Mouse (Mus musculus) neural tube, embryonic 12.5 days (tissue): ENCODE measurements around the gene Rab7. TPM values are rescaled to one million over a fixed set of nuclear protein-coding genes. Genes with fewer than 3 reads are reported as not detected.

ENCODE experiments used
- ATAC-seq: fragments of 200-750 bp; cut with Nextera tagmentation; 2 replicates; pipeline ENCODE4 v1.8.0; 2017; ENCODE audit warnings: low read depth, mild to moderate bottlenecking, moderate TSS enrichment, moderate library complexity; ENCODE audit not compliant: low FRiP score
- H3K27ac ChIP-seq: fragments of 300-500 bp; sonication (generic); 2 replicates; pipeline ENCODE4 v1.5.1; 2016
- H3K27me3 ChIP-seq: fragments of 300-500 bp; sonication (generic); replicated peaks from 2 replicates; pipeline ENCODE4 v1.6.1; 2016; ENCODE audit warnings: mild to moderate bottlenecking
- H3K36me3 ChIP-seq: fragments of 300-500 bp; sonication (generic); 2 replicates; pipeline ENCODE4 v1.6.1; 2016; ENCODE audit warnings: mild to moderate bottlenecking
- H3K4me1 ChIP-seq: fragments of 300-500 bp; sonication (generic); 2 replicates; pipeline ENCODE4 v1.6.1; 2016
- H3K4me2 ChIP-seq: fragments of 300-500 bp; sonication (generic); replicated peaks from 2 replicates; pipeline ENCODE4 v1.6.1; 2016; ENCODE audit warnings: mild to moderate bottlenecking
- H3K4me3 ChIP-seq: fragments of 300-500 bp; sonication (generic); 2 replicates; pipeline ENCODE4 v1.5.1; 2016
- H3K9ac ChIP-seq: fragments of 300-500 bp; sonication (generic); 2 replicates; pipeline ENCODE4 v1.6.1; 2016; ENCODE audit warnings: mild to moderate bottlenecking
- H3K9me3 ChIP-seq: fragments of 300-500 bp; sonication (generic); 2 replicates; pipeline ENCODE4 v1.6.1; 2016; ENCODE audit warnings: mild to moderate bottlenecking
- WGBS: fragments of 180-500 bp; shearing (Covaris S2); methylation state at CpG from one replicate; pipeline ENCODE4 v1.1.7; 2016; 5-methylcytosine and 5-hydroxymethylcytosine counted together
- polyA plus RNA-seq: library from polyadenylated mRNA; unstranded; fragments of >200 nt; fragmentation: Nextera tagmentation; extraction: Ambion mirVana; gene quantifications from 2 replicates; pipeline ENCODE4 v1.2.1, GENCODE M21; 2016

Gene Rab7
- polyA plus RNA-seq, 1 experiment from 2014 or later, result 251 TPM

- no peaks in the 10 kb centered on the region for H3K36me3 ChIP-seq
- H3K4me2 ChIP-seq, result no peak overlapping the region
- no peaks in the 10 kb centered on the region for H3K27me3 ChIP-seq
- H3K9me3 ChIP-seq, result no peaks in the 10 kb centered on the region
- ATAC-seq, result no peak
- WGBS, result 60% methylated on average over 3 of the region's 3 CpGs
- H3K9ac ChIP-seq, result no peak overlapping the region
- no peaks in the 10 kb centered on the region for H3K4me1 ChIP-seq
- no peak overlapping the region for H3K4me3 ChIP-seq
- H3K27ac ChIP-seq, result no peak overlapping the region
Measured at GRCm38 (mm10) chr6:88065968-88066367, 20.9 kb upstream of the Rab7 start.

DNA sequence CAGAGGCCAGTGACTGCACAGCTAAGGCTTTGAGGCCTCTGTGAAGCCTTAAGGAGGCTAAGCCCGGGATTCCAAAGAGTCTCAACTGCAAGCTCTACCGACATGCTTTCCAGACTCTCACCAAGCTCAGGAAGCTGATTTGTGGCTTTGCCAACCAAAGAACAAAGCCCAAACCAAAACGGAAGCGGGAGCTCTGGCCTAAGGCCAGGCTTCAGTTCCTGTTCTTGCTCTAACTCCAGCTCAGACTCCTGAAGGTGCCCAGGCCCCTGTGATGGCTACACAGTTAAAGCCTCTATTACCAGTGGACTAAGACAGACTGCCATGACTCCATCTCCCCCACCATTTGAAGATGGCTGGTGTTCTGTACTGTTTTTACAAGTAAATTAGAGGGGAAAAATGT lies 20.0 kb upstream of the Rab7 start:
- H3K27me3 ChIP-seq, result no peaks in the 10 kb centered on the region
- no peak overlapping the region for H3K9ac ChIP-seq
- no peaks in the 10 kb centered on the region for H3K36me3 ChIP-seq
- H3K4me3 ChIP-seq, result no peak overlapping the region
- no peak for ATAC-seq
- no peak overlapping the region for H3K27ac ChIP-seq
- H3K4me1 ChIP-seq, result no peaks in the 10 kb centered on the region
- 68% methylated on average over 4 of the region's 4 CpGs for WGBS
- H3K9me3 ChIP-seq, result no peaks in the 10 kb centered on the region
- no peak overlapping the region for H3K4me2 ChIP-seq

DNA sequence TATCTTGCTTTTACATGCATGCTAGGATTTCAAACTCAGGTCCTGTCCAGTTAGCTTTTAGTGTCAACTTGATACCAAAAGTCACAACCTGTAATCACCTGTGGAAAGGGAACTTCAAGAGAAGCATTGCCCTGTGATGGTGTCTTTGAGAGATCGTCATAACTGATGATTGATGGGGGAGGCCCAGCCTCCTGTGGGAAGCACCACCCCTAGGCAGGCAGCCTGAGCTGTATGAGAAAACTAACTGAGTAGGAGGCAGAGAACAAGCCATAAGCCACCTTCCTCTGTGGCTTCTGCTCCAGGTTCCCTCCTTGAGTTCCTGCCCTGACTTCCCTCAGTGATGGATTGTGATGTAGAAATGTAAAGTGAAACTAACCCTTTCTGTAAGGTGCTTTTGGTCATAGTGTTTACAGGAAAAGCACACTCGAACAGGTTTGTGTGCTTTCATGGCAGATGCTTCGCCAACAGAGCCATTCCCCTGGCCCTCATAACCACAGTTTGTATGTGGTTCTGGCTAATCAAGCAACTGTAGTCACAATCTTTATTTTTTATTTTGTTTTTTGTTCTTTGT lies 19.1 kb upstream of the Rab7 start:
- WGBS, result 88% methylated on average over 3 of the region's 3 CpGs
- H3K27ac ChIP-seq, result no peak overlapping the region
- no peaks in the 10 kb centered on the region for H3K4me1 ChIP-seq
- ATAC-seq, result no peak
- H3K27me3 ChIP-seq, result no peaks in the 10 kb centered on the region
- H3K4me3 ChIP-seq, result no peak overlapping the region
- no peak overlapping the region for H3K9ac ChIP-seq
- H3K4me2 ChIP-seq, result no peak overlapping the region
- no peaks in the 10 kb centered on the region for H3K9me3 ChIP-seq
- no peaks in the 10 kb centered on the region for H3K36me3 ChIP-seq

DNA sequence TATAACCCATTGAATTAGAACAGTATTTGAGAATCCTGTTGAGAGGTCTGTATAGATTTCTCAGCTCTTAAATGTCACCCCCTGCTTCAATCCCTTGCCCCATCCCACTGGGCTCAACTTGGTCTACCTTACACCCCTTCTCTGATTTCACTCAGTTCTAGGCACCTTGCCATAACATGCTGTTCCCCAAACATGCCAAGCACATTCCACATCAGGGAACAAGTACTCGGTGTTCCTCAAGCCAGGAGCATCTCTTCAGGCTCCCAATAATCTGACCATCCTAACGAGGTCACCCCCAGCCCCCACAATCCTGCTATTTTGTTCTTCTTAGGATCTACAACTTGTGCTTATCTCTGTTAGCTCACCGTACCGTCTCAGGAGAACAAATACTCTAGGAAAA lies 17.3 kb upstream of the Rab7 start:
- no peak for ATAC-seq
- no peaks in the 10 kb centered on the region for H3K4me1 ChIP-seq
- no peak overlapping the region for H3K4me2 ChIP-seq
- 89% methylated on average over 4 of the region's 4 CpGs for WGBS
- H3K27ac ChIP-seq, result no peak overlapping the region
- no peaks in the 10 kb centered on the region for H3K9me3 ChIP-seq
- no peaks in the 10 kb centered on the region; the same call in 1 of the 2 replicates for H3K27me3 ChIP-seq
- H3K36me3 ChIP-seq, result no peaks in the 10 kb centered on the region
- no peak overlapping the region for H3K4me3 ChIP-seq
- no peak overlapping the region for H3K9ac ChIP-seq

GRCm38 (mm10) chr6:88061406-88061805 lies 16.3 kb upstream of the Rab7 start:
- Histone ChIP-seq H3K27me3 (no peaks in the 10 kb centered on the region; the same call in 1 of the 2 replicates), H3K9me3 (no peaks in the 10 kb centered on the region), H3K27ac (no peak overlapping the region), H3K4me3 (no peak overlapping the region), H3K9ac (no peak overlapping the region), H3K4me1 (no peaks in the 10 kb centered on the region), H3K36me3 (no peaks in the 10 kb centered on the region), H3K4me2 (no peak overlapping the region)
- WGBS, result 83% methylated on average over 4 of the region's 4 CpGs
- no peak for ATAC-seq

- no peak for ATAC-seq
- Histone ChIP-seq H3K4me3 (no peak overlapping the region), H3K9ac (no peak overlapping the region), H3K4me2 (no peak overlapping the region), H3K36me3 (no peaks in the 10 kb centered on the region), H3K9me3 (no peaks in the 10 kb centered on the region), H3K4me1 (no peaks in the 10 kb centered on the region), H3K27ac (no peak overlapping the region), H3K27me3 (no peaks in the 10 kb centered on the region; the same call in 1 of the 2 replicates)
- WGBS, result 87% methylated on average over 4 of the region's 4 CpGs
Measured at GRCm38 (mm10) chr6:88060602-88061001, 15.5 kb upstream of the Rab7 start.

DNA sequence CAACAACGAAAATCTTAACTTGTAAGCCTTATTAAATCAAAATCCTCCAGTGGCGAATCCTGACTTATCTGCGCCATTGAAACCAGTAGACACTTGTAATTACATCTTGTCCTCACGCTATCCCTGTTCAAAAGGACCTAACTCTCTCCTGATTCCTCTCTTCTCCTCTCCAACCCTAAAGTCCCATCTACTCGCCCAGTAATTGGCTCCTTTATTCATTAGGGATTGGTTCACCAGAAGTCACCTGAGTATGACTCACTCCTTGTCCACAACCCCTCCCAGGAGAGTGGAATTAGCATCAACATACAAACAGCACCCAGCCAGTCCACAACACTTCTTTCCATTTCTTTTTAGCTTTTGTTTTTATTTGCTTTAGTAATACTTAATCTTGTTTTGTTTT lies 14.8 kb upstream of the Rab7 start:
- H3K27ac ChIP-seq, result no peak overlapping the region
- no peaks in the 10 kb centered on the region for H3K36me3 ChIP-seq
- H3K9ac ChIP-seq, result no peak overlapping the region
- 83% methylated on average over 5 of the region's 5 CpGs for WGBS
- no peaks in the 10 kb centered on the region for H3K9me3 ChIP-seq
- H3K27me3 ChIP-seq, result no peaks in the 10 kb centered on the region; the same call in 1 of the 2 replicates
- H3K4me1 ChIP-seq, result no peaks in the 10 kb centered on the region
- H3K4me3 ChIP-seq, result no peak overlapping the region
- ATAC-seq, result no peak
- no peak overlapping the region for H3K4me2 ChIP-seq

- Histone ChIP-seq H3K9me3 (no peaks in the 10 kb centered on the region), H3K4me2 (no peak overlapping the region), H3K27ac (no peak overlapping the region), H3K9ac (no peak overlapping the region), H3K36me3 (no peaks in the 10 kb centered on the region), H3K4me1 (no peaks in the 10 kb centered on the region), H3K27me3 (peaks cover 3% of the 10 kb centered on the region; the same call in 1 of the 2 replicates), H3K4me3 (no peak overlapping the region)
- ATAC-seq, result no peak
- 87% methylated on average over 5 of the region's 5 CpGs for WGBS
Measured at GRCm38 (mm10) chr6:88056866-88057265, 11.8 kb upstream of the Rab7 start.

GRCm38 (mm10) chr6:88055663-88056062 lies 10.6 kb upstream of the Rab7 start:
- H3K4me3 ChIP-seq, result no peak overlapping the region
- H3K9ac ChIP-seq, result no peak overlapping the region
- no peak for ATAC-seq
- H3K4me2 ChIP-seq, result no peak overlapping the region
- no peaks in the 10 kb centered on the region for H3K9me3 ChIP-seq
- H3K36me3 ChIP-seq, result no peaks in the 10 kb centered on the region
- peaks cover 3% of the 10 kb centered on the region; the same call in 1 of the 2 replicates for H3K27me3 ChIP-seq
- no peak overlapping the region for H3K27ac ChIP-seq
- no peaks in the 10 kb centered on the region for H3K4me1 ChIP-seq
- 79% methylated on average over 5 of the region's 5 CpGs for WGBS

GRCm38 (mm10) chr6:88054081-88054835 lies 9.2 kb upstream of the Rab7 start:
- Histone ChIP-seq H3K4me3 (no peak overlapping the region), H3K4me2 (no peak overlapping the region), H3K36me3 (no peaks in the 10 kb centered on the region), H3K9me3 (no peaks in the 10 kb centered on the region), H3K4me1 (no peaks in the 10 kb centered on the region), H3K9ac (no peak overlapping the region), H3K27ac (no peak overlapping the region), H3K27me3 (peaks cover 6% of the 10 kb centered on the region; the same call in 1 of the 2 replicates)
- WGBS, result 66% methylated on average over 9 of the region's 9 CpGs
- ATAC-seq, result no peak

DNA sequence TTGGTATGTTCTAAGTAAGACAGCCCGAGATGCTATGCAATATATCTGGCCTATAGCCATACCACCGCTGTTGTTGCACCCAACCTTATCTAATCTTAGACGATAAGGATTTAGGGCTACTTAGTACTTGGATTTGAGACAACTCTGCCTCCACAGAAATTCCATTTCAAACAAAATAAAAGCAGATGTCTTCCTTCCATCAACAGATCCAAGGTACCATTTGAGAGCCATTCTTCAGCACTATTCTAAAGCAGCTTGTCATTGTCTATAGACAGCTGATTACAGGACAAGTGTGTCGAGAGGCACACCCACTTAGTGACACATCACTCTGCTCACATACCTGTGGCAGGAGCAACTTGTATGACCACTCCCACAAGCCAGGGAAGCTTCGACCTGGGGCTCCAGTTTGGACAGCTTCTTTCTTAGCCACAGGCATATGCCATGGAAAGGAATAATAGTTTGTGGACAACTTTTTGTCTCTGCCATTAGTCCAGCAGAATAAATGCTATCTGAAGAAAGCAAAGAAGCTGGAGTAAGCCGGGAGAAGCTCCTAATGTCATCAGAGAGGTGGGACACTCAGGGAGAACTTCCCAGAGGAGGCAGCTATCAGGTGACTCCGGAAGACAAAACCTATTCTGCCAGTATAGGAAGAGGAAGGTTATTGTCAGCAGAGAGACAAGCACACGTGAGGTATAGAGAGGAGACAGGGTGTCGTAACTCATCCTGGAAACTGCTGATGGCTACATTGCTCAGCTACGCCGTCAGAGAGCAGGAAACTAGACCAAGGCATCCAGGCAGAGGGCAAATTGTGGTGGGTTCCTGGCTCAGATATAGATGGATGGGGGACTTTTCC lies 8.4 kb upstream of the Rab7 start:
- no peak overlapping the region for H3K9ac ChIP-seq
- WGBS, result 71% methylated on average over 11 of the region's 11 CpGs
- ATAC-seq, result no peak

GRCm38 (mm10) chr6:88051206-88051605 lies 6.1 kb upstream of the Rab7 start:
- no peaks in the 10 kb centered on the region for H3K4me1 ChIP-seq
- H3K4me3 ChIP-seq, result no peak overlapping the region
- no peak overlapping the region for H3K27ac ChIP-seq
- no peaks in the 10 kb centered on the region for H3K9me3 ChIP-seq
- H3K9ac ChIP-seq, result no peak overlapping the region
- H3K27me3 ChIP-seq, result peaks cover 11% of the 10 kb centered on the region; the same call in 1 of the 2 replicates
- no peak overlapping the region for H3K4me2 ChIP-seq
- ATAC-seq, result no peak
- no peaks in the 10 kb centered on the region for H3K36me3 ChIP-seq
- 88% methylated on average over 5 of the region's 5 CpGs for WGBS

More for the DNA sequence above, 8.4 kb upstream of the Rab7 start:
- Histone ChIP-seq H3K4me1 (no peaks in the 10 kb centered on the region), H3K4me2 (no peak overlapping the region), H3K36me3 (no peaks in the 10 kb centered on the region), H3K27ac (no peak overlapping the region), H3K27me3 (peaks cover 6% of the 10 kb centered on the region; the same call in 1 of the 2 replicates), H3K9me3 (no peaks in the 10 kb centered on the region), H3K4me3 (no peak overlapping the region)
